Mouse (Mus musculus) MEL-GATA-1-ER (cell line): ENCODE data around the gene Gm10337.

Source experiments
- DNase-seq: peaks from one replicate; pipeline ENCODE4 v3.0.0-alpha.2; 2012; ENCODE audit warnings: low read depth; ENCODE audit errors: extremely low read depth

Gm10337 gene

GRCm38 (mm10) chr15:102516728-102517404 lies 13.3 kb downstream of the Gm10337 start, which contains the start of gene Map3k12:
Gene Map3k12 (minus strand): TSS chr15:102517064.
- peak; percentile 77 for DNase-seq

- DNase-seq = no peak
These were observed 14.1 kb downstream of the Gm10337 start for GRCm38 (mm10) chr15:102517631-102517975.

GRCm38 (mm10) chr15:102517976-102518858 lies 14.7 kb downstream of the Gm10337 start, which contains the start of gene Tarbp2:
Gene Tarbp2 (plus strand): TSS chr15:102518192.
- peak; percentile 100 for DNase-seq

- no peak for DNase-seq
These were observed 15.3 kb downstream of the Gm10337 start for GRCm38 (mm10) chr15:102518859-102519201.

- DNase-seq = no peak
These were observed 16.0 kb downstream of the Gm10337 start for GRCm38 (mm10) chr15:102519211-102520141.

GRCm38 (mm10) chr15:102520416-102520815 lies 16.9 kb downstream of the Gm10337 start:
- no peak for DNase-seq

- no peak for DNase-seq
These were observed 18.0 kb downstream of the Gm10337 start for GRCm38 (mm10) chr15:102521480-102521879.

- DNase-seq = peak; percentile 64
These were observed 21.5 kb downstream of the Gm10337 start, which contains the start of gene Npff for GRCm38 (mm10) chr15:102524892-102525485. Gene Npff (minus strand): TSS chr15:102524942.

GRCm38 (mm10) chr15:102526111-102527002 lies 22.8 kb downstream of the Gm10337 start:
- no peak for DNase-seq

- no peak for DNase-seq
These were observed 24.4 kb downstream of the Gm10337 start for GRCm38 (mm10) chr15:102527936-102528335.

GRCm38 (mm10) chr15:102528396-102528795 lies 24.9 kb downstream of the Gm10337 start:
- no peak for DNase-seq

- DNase-seq = no peak
These were observed 27.0 kb downstream of the Gm10337 start for GRCm38 (mm10) chr15:102530566-102530965.

GRCm38 (mm10) chr15:102531586-102531985 lies 28.1 kb downstream of the Gm10337 start:
- DNase-seq = no peak

- DNase-seq = no peak
These were observed 28.8 kb downstream of the Gm10337 start for GRCm38 (mm10) chr15:102532106-102532900.

GRCm38 (mm10) chr15:102533926-102534325 lies 30.4 kb downstream of the Gm10337 start:
- DNase-seq = no peak

GRCm38 (mm10) chr15:102544801-102545200 lies 41.3 kb downstream of the Gm10337 start:
- DNase-seq = no peak

GRCm38 (mm10) chr15:102546246-102546645 lies 42.7 kb downstream of the Gm10337 start:
- no peak for DNase-seq

- DNase-seq = no peak
These were observed 43.3 kb downstream of the Gm10337 start for GRCm38 (mm10) chr15:102546677-102547427.
